Mouse (Mus musculus) spleen, adult 10 weeks (tissue): ENCODE measurements around the gene Alkbh3. TPM values are rescaled to one million over a fixed set of nuclear protein-coding genes. Genes with fewer than 3 reads are reported as not detected.

Experiments
- polyA plus RNA-seq: library from polyadenylated mRNA; stranded (reverse); fragments of 350-450 nt; fragmentation: Illumina TruSeq; extraction: RNeasy Lipid Tissue Mini Kit (QIAGEN cat#74804); gene quantifications from one replicate; pipeline ENCODE4 v1.2.3, GENCODE M21; 2015; ENCODE audit warnings: low replicate concordance; ENCODE audit not compliant: insufficient read depth

Gene Alkbh3
- 44.0 TPM for polyA plus RNA-seq

DNA sequence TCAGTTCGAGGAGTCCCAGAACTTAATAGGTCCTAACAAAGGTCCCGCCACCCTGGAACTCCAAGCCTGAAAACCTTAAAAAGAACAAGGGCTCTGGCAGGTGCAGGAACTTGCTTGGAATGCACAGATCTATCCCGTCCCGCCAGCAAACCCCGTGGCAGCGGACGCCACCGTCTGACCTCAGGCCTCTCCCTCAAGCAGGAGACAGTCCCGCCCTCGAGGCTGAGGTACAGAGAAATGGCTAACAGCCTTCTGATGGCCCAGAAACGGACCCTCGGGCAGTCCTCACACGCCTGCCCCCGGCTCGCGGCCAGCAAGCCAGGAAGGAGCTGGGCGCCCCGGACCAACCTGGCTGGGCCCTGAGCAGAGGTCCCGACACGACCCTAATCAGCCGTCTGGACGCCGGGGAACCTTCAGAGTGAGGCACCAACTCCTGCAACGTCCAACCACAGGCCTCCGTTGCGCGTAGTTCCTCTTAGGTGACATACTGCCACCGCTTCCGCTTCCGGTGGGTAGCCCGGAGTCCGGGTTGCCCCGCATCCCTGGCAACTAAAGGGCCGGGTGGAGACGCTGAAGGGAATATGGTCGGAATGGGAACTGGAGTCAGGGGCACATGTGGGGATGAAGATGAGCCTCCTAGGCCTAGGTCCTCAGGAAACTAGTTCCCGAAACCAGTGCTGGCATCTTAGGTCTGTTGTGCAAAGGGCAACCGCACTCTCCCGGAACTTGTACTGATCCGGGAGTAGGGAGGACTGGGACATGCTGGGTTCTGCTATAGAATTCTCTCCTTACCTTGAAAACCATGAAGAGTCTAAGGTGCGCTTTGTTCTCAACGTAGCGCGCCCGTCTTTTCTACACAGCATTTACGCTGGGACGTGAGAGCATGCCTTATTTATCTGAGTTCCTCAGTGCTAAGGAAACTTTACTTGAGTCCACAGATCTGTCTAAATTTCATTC is at the start of gene Alkbh3:
Alkbh3 (minus strand) TSS at position 473 of the 957 bp plus-strand sequence.

GRCm38 (mm10) chr2:93996254-93996653 is 14.4 kb downstream of the Alkbh3 start, which contains the start of gene Gm27027:
Gene Gm27027 (minus strand): TSS chr2:93996354.

GRCm38 (mm10) chr2:93956908-93957784 is 53.5 kb downstream of the Alkbh3 start, which contains the start of gene Gm13889:
Gene Gm13889 (minus strand): TSS chr2:93957201.

Other genes starting within 250 kb of the Alkbh3 start
- 19.1 TPM for gene Ext2, start 188.2 kb downstream of the Alkbh3 start, polyA plus RNA-seq
- gene Accs, start 160.9 kb downstream of the Alkbh3 start, polyA plus RNA-seq, result 11.3 TPM
- not detected for gene Accsl, start 141.7 kb downstream of the Alkbh3 start, polyA plus RNA-seq
- gene Gm13889, start 53.6 kb downstream of the Alkbh3 start, polyA plus RNA-seq, result 1.4 TPM
- not detected for gene Gm27027, start 14.5 kb downstream of the Alkbh3 start, polyA plus RNA-seq
- gene Hsd17b12, start 147.2 kb upstream of the Alkbh3 start, polyA plus RNA-seq, result 77.2 TPM